Mouse (Mus musculus): ENCODE results near the gene Prr5.

DNA sequence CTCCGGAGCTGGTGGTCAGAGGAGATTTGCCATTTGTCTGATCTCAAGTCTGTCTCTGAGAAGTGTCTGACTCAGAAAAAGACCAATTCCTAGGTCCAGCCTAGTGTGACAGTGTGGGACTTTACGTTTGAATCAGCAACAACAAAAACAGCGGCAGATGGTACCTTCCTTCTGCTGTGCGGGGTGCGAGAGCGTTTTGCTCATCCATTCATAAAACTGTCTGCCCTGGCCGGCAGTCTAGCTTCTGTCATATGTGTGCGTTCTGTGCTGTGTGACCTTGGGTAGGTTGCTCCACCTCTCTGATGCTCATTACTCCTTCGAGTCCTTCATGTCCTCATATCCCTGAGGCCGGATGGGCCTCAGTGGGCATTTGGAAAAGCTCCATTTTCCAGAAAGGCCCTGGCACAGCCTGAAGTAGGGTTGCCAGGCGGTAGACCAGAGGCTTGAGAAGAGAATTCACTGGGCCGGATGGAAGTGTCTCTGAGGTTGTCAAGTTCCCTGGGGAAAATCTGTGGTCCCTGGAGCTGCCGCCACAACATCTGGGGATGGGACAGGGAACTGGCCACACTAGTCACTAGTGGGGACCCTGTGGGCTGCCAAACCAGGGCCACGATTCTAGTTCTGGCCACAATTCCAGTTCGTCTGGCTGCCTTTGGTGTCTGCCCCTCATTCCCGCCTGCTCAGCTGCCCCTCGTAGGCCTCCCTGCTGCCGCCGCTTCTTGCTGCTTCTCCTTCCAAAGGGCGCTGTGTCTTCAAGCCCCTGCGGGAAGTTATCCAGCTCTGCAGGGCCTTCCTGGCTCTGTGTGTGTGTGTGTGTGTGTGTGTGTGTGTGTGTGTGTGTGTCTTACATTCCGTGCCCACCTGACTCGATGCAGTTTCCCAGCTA is 594 bp downstream of the Prr5 start:
- TF ChIP-seq POLR2A (IDR thresholded peaks at IDR 0.05; ENCODE audit: insufficient read depth, low read depth, low read length) (no peak), EP300 (IDR thresholded peaks at IDR 0.05; ENCODE audit: insufficient read depth, low read depth, low read length) (no peak), CTCF (IDR thresholded peaks at IDR 0.05) (no peak)
